Mouse (Mus musculus) layer of hippocampus, adult 6 months (tissue): Measurements from ENCODE around the gene Resp18. TPM values are rescaled to one million over a fixed set of nuclear protein-coding genes. Genes with fewer than 3 reads are reported as not detected.

Experiments
- long read RNA-seq, 2 experiments: library from polyadenylated mRNA; unstranded; transcript quantifications; one replicate each; pipeline ENCODE4 v2.0.0; 2019 to 2020
- polyA plus RNA-seq: library from polyadenylated mRNA; unstranded; fragments of <200 nt; fragmentation: Nextera tagmentation; gene quantifications from 2 replicates; pipeline ENCODE4 v1.2.3, GENCODE M21; 2021

Resp18 gene
- polyA plus RNA-seq, result 215 and 219 TPM in 2 replicates
- long read RNA-seq, experiment 1, transcript Resp18-201 (6 exons, 748 nt), result major isoform, 119 of 127 reads
- long read RNA-seq, experiment 1, partial matches to known transcripts, result 3 of 127 reads
- long read RNA-seq, experiment 1, other reads (novel, unspliced or antisense), result 5 of 127 reads
- long read RNA-seq, experiment 2, transcript Resp18-201 (6 exons, 748 nt), result major isoform, 34 of 37 reads
- long read RNA-seq, experiment 2, partial matches to known transcripts, result 0 of 37 reads
- long read RNA-seq, experiment 2, other reads (novel, unspliced or antisense), result 1 of 37 reads

GRCm38 (mm10) chr1:75278228-75278627 is at the start of gene Resp18:
Resp18 (minus strand) TSS chr1:75278415.

GRCm38 (mm10) chr1:75317241-75318201 is 39.3 kb upstream of the Resp18 start, which contains the start of gene Dnpep:
Dnpep (minus strand) TSS chr1:75317990.

GRCm38 (mm10) chr1:75264091-75264880 is 13.9 kb downstream of the Resp18 start, which contains the start of gene Ptprn:
Ptprn (minus strand) TSS chr1:75264502.

GRCm38 (mm10) chr1:75236117-75237050 is 41.8 kb downstream of the Resp18 start, which contains the start of gene Dnajb2:
Dnajb2 (plus strand) TSS chr1:75236406.

GRCm38 (mm10) chr1:75231664-75232152 is 46.5 kb downstream of the Resp18 start, which contains the start of gene A630095N17Rik:
A630095N17Rik (minus strand) TSS chr1:75232102.

Other genes with a start within 250 kb of the Resp18 start
- gene Nhej1, start 153.2 kb downstream of the Resp18 start, polyA plus RNA-seq, result 3.3 and 3.6 TPM in 2 replicates
- gene Slc23a3, start 144.5 kb downstream of the Resp18 start, polyA plus RNA-seq, result 1.0 and 1.5 TPM in 2 replicates
- 7.4 and 10.8 TPM in 2 replicates for gene Cnppd1, start 135.7 kb downstream of the Resp18 start, polyA plus RNA-seq
- 70.3 and 86.5 TPM in 2 replicates for gene Retreg2, start 135.6 kb downstream of the Resp18 start, polyA plus RNA-seq
- 38.0 and 45.0 TPM in 2 replicates for gene Zfand2b, start 109.8 kb downstream of the Resp18 start, polyA plus RNA-seq
- 12.8 and 13.0 TPM in 2 replicates for gene Abcb6, start 98.0 kb downstream of the Resp18 start, polyA plus RNA-seq
- 9.8 and 11.1 TPM in 2 replicates for gene Ankzf1, start 86.3 kb downstream of the Resp18 start, polyA plus RNA-seq
- gene Atg9a, start 86.2 kb downstream of the Resp18 start, polyA plus RNA-seq, result 44.9 and 48.7 TPM in 2 replicates
- gene Glb1l, start 67.6 kb downstream of the Resp18 start, polyA plus RNA-seq, result 2.3 and 3.4 TPM in 2 replicates
- 78.9 and 82.4 TPM in 2 replicates for gene Stk16, start 67.6 kb downstream of the Resp18 start, polyA plus RNA-seq
- gene Tuba4a, start 58.5 kb downstream of the Resp18 start, polyA plus RNA-seq, result 181 and 191 TPM in 2 replicates
- gene A630095N17Rik, start 46.3 kb downstream of the Resp18 start, polyA plus RNA-seq, result not detected in 2 replicates
- gene Dnajb2, start 42.0 kb downstream of the Resp18 start, polyA plus RNA-seq, result 46.9 and 49.3 TPM in 2 replicates
- 65.6 and 80.8 TPM in 2 replicates for gene Ptprn, start 13.9 kb downstream of the Resp18 start, polyA plus RNA-seq
- gene Dnpep, start 39.6 kb upstream of the Resp18 start, polyA plus RNA-seq, result 68.5 and 77.2 TPM in 2 replicates
- 1.2 TPM in 2 replicates for gene Des, start 81.9 kb upstream of the Resp18 start, polyA plus RNA-seq
- gene Speg, start 96.9 kb upstream of the Resp18 start, polyA plus RNA-seq, result 50.9 and 52.6 TPM in 2 replicates
- gene Gmppa, start 157.5 kb upstream of the Resp18 start, polyA plus RNA-seq, result 28.5 and 31.3 TPM in 2 replicates
- 0.77 and 1.3 TPM in 2 replicates for gene Asic4, start 172.0 kb upstream of the Resp18 start, polyA plus RNA-seq
- gene Chpf, start 200.9 kb upstream of the Resp18 start, polyA plus RNA-seq, result 77.7 and 104 TPM in 2 replicates
- gene Tmem198, start 201.1 kb upstream of the Resp18 start, polyA plus RNA-seq, result 38.9 and 45.8 TPM in 2 replicates
- 5.6 and 5.9 TPM in 2 replicates for gene Obsl1, start 228.0 kb upstream of the Resp18 start, polyA plus RNA-seq
- gene Inha, start 228.7 kb upstream of the Resp18 start, polyA plus RNA-seq, result 1.7 and 1.8 TPM in 2 replicates
- 8.7 and 12.1 TPM in 2 replicates for gene Stk11ip, start 243.1 kb upstream of the Resp18 start, polyA plus RNA-seq